Mouse (Mus musculus) C2C12 (cell line): ENCODE data around the gene Olfr126.

Experiments used
- CEBPB ChIP-seq: IDR thresholded peaks from one replicate; pipeline ENCODE4 v1.6.1; 2011; ENCODE audit warnings: low read depth, mild to moderate bottlenecking, control low read depth, moderate library complexity
- CTCF ChIP-seq: IDR thresholded peaks from one replicate; pipeline ENCODE4 v1.5.1; 2011; ENCODE audit not compliant: control insufficient read depth, insufficient read depth, insufficient read length
- MAX ChIP-seq: IDR thresholded peaks from one replicate; pipeline ENCODE4 v1.6.1; 2011; ENCODE audit warnings: mild to moderate bottlenecking, control low read depth

DNA sequence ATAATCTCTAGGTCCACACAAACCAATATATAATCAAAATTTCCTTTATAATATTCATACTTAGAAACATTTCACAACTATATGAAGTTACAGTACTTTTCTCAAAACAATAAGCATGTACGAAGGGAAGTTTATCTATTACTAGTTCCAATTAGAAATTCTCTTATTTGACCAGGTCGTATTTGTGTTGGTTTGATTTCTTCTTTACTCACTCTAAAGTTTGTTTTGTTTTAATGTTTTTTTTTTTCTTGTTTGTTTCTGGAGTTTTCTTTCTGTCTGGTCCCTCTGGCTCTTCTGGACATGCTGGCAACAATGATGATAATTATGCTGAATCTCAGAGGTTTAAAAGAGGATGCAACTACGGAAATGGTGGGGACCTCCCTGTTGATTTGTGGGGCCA lies 47.7 kb upstream of the Olfr126 start, which contains the start of gene Olfr124:
- TF ChIP-seq CTCF (no peak), MAX (no peak), CEBPB (no peak)
